Mouse (Mus musculus): ENCODE measurements at regions not wholly inside any gene's neighbourhood (a gene's known extent, or its start where the extent isn't known, plus 50 kb on each side); places are given as distances from the start of the nearest gene placed in this dataset.

DNA sequence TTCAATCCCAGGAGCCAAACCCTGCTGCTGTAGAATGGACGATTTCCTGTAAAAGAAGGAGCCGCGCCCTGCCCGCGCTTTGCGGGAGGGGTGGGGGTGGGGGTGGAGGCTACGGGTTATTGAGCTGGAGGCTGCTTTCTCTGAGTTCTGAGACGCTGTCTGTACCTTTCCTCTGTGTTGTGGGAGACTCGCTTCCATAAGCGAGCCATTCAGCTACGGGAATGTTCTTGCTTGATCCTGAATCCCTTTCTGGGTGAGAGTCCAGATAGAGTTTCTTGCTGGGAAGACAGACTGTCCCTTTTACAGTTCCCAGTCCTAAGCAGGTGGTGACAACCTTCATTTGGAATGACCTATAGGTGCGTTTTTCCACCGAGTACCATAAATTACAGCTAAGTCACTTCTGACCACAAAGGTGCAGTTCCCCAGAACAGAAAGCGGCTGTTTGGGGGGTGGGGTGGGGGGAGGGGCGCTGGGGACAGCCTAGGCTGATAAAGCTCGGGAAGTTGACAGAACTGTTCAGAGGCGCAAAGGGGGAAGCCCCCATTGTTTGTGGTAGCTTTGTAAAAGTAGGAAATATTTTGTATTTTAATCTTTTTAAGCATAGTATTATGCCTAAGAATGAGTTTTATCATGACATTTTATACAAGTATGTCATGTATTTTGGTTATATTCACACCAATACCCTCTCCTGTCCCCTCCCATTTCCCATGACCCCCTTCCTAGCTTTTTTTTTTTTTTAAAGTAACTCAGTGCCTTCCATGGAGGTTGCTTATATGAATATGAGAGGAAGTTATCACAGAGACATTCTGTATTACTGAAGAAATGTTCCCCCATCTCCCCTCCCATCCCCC, 57.9 kb upstream of the Zfp217 start:
- H3K27me3 ChIP-seq (ENCODE audit: insufficient read depth, poor library complexity, severe bottlenecking): no peaks in the 10 kb centered on the region
- 0% methylated on average over 17 of the region's 17 CpGs for WGBS

DNA sequence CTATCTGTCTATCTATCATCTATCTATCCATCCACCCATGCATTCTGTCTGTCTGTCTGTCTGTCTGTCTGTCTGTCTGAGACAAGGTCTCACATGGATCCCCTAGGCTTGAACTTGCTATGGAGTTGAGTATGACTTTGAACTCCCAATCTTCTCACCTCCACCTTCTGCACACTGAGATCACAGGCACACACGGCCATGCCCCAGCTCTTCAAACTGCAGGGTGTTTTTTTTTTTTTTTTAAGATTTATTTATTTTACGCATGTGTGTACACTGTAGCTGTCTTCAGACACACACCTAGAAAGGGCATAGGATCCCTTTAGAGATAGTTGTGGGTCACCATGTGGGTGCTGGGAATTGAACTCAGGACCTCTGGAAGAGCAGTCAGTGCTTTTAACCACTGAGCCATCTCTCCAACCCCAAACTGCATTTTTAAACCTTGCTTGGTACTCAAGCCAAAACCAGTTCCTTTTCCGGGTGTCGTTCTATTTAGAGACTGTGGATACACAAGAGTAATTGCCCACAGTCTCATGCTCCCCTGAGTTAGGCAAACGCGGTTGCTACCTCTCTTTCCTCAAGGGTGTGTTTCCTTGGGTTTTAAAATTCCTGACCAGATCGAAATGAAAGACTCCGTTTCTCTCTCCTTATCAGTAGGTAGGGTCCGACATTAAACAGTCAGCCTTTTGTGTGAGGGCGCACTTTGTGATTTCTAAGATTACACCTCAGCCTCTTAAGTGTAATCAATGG, 57.0 kb upstream of the Zfp217 start:
- Histone ChIP-seq H3K4me1 (peaks cover 26% of the 10 kb centered on the region), H3K27me3 (ENCODE audit: insufficient read depth, poor library complexity, severe bottlenecking) (no peaks in the 10 kb centered on the region), H3K4me3 (peak overlapping the region; percentile 63), H3K27ac (peak overlapping the region; percentile 92), H3K36me3 (no peaks in the 10 kb centered on the region), H3K9me3 (no peaks in the 10 kb centered on the region)
- DNase-seq (ENCODE audit: low spot score): no peak
- WGBS: 19% methylated on average over 10 of the region's 10 CpGs

More for the DNA sequence above, 57.9 kb upstream of the Zfp217 start:
- Histone ChIP-seq H3K9me3 (no peaks in the 10 kb centered on the region), H3K27ac (peak overlapping the region; percentile 92), H3K4me1 (peaks cover 30% of the 10 kb centered on the region), H3K36me3 (no peaks in the 10 kb centered on the region), H3K4me3 (peak overlapping the region; percentile 63)
- DNase-seq (ENCODE audit: low spot score): peak; percentile 84

DNA sequence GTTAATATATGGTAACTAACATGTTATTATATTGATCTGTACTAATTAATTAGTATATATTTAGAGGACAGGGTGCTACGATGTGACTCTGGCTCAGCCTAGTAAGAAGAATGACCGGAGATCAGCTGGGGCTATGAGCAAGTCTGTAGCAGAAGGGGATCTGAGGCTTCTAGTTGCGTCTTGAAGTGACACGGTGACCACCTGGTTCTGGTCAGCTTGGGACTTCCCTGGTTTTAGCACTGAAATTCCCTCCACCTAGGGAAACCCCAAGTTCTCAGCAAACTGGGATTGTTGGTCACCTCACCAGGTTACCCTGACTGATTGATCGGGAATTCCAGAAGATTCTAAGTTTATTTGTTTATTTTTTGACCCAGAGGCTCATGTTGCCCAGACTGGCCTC, 55.6 kb upstream of the Zfp217 start:
- H3K4me3 ChIP-seq: no peak overlapping the region
- 91% methylated on average over 5 of the region's 5 CpGs for WGBS
- peaks cover 14% of the 10 kb centered on the region for H3K4me1 ChIP-seq
- no peak overlapping the region for H3K27ac ChIP-seq
- no peaks in the 10 kb centered on the region for H3K36me3 ChIP-seq
- no peaks in the 10 kb centered on the region for H3K9me3 ChIP-seq
- no peaks in the 10 kb centered on the region for H3K27me3 ChIP-seq (ENCODE audit: insufficient read depth, poor library complexity, severe bottlenecking)
- no peak for DNase-seq (ENCODE audit: low spot score)

DNA sequence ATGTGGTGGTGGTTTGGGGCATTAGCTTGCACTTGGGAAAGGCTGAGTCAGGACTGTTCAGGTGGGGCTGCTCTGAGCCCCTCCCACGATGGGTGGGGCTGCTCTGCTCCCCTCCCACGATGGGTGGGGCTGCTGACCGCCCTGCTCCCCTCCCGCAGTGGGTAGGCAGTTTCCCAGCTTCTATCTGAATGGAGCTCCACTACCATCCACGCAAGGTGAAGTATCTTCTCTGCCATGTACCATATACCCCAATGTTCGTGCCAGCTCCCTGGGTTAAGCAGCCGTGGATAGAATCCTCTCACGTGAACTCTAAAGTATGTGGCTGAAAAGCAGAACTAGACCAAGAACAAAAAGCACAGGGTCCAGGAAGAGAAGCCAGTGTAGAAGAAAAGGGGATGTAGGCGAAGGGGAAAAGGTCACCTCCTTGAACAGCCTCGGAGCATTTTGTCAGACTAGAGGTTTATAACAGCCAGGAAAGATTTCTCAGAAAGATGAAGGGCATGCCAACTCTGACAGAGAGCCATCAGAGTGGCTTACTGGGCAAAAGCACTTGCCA, 54.0 kb upstream of the Zfp217 start:
- H3K4me1 ChIP-seq: peaks cover 11% of the 10 kb centered on the region
- no peaks in the 10 kb centered on the region for H3K36me3 ChIP-seq
- DNase-seq (ENCODE audit: low spot score): peak; percentile 83
- WGBS: 67% methylated on average over 10 of the region's 10 CpGs
- H3K4me3 ChIP-seq: no peak overlapping the region
- H3K27me3 ChIP-seq (ENCODE audit: insufficient read depth, poor library complexity, severe bottlenecking): no peaks in the 10 kb centered on the region
- H3K9me3 ChIP-seq: no peaks in the 10 kb centered on the region
- no peak overlapping the region for H3K27ac ChIP-seq
